Mouse (Mus musculus) neural tube, embryonic 11.5 days (tissue): ENCODE data around the gene Bend6. TPM values are rescaled to one million over a fixed set of nuclear protein-coding genes. Genes with fewer than 3 reads are reported as not detected.

Experiments
- ATAC-seq: fragments of 200-750 bp; cut with Nextera tagmentation; 2 replicates; pipeline ENCODE4 v1.8.0; 2017; ENCODE audit warnings: moderate number of reproducible peaks, mild to moderate bottlenecking, moderate TSS enrichment, moderate library complexity; ENCODE audit not compliant: insufficient read depth, low FRiP score, low TSS enrichment
- DNase-seq: peaks from one replicate; pipeline ENCODE4 v3.0.0-alpha.2; 2015; ENCODE audit warnings: low spot score
- H3K27ac ChIP-seq: fragments of 300-500 bp; sonication (generic); 2 replicates; pipeline ENCODE4 v1.5.1; 2014; ENCODE audit warnings: low read depth, mild to moderate bottlenecking, low read length
- H3K27me3 ChIP-seq: fragments of 300-500 bp; sonication (generic); 2 replicates; pipeline ENCODE4 v1.6.1; 2014; ENCODE audit warnings: mild to moderate bottlenecking, low read length, mixed read lengths; ENCODE audit not compliant: control insufficient read depth, insufficient read depth
- H3K36me3 ChIP-seq: fragments of 300-500 bp; sonication (generic); 2 replicates; pipeline ENCODE4 v1.6.1; 2014; ENCODE audit warnings: mild to moderate bottlenecking, low read length, moderate library complexity, mixed read lengths; ENCODE audit not compliant: control insufficient read depth, insufficient read depth
- H3K4me1 ChIP-seq: fragments of 300-500 bp; sonication (generic); 2 replicates; pipeline ENCODE4 v1.6.1; 2014; ENCODE audit warnings: low read length, mixed read lengths; ENCODE audit not compliant: control insufficient read depth, insufficient read depth
- H3K4me2 ChIP-seq: fragments of 300-500 bp; sonication (generic); 2 replicates; pipeline ENCODE4 v1.6.1; 2014; ENCODE audit warnings: low read depth, mild to moderate bottlenecking, moderate library complexity
- H3K4me3 ChIP-seq: fragments of 300-500 bp; sonication (generic); 2 replicates; pipeline ENCODE4 v1.5.1; 2014; ENCODE audit warnings: low read depth, low read length
- H3K9ac ChIP-seq: fragments of 300-500 bp; sonication (generic); 2 replicates; pipeline ENCODE4 v1.6.1; 2014; ENCODE audit warnings: mild to moderate bottlenecking, low read length
- H3K9me3 ChIP-seq: fragments of 300-500 bp; sonication (generic); 2 replicates; pipeline ENCODE4 v1.6.1; 2016; ENCODE audit warnings: low read length; ENCODE audit not compliant: control insufficient read depth
- WGBS: fragments of 180-500 bp; shearing (Covaris S2); extraction: QIAGEN DNeasy Blood & Tissue Kit; methylation state at CpG from one replicate; pipeline ENCODE4 v1.1.7; 2014; 5-methylcytosine and 5-hydroxymethylcytosine counted together
- polyA plus RNA-seq: library from polyadenylated mRNA; unstranded; fragments of >200 nt; fragmentation: Nextera tagmentation; extraction: Ambion mirVana; gene quantifications from 2 replicates; pipeline ENCODE4 v1.2.1, GENCODE M21; 2014

Gene Bend6
- polyA plus RNA-seq, 1 experiment from 2014 or later, result 2.1 TPM

- H3K4me1 ChIP-seq, result no peaks in the 10 kb centered on the region
- H3K27me3 ChIP-seq, result no peaks in the 10 kb centered on the region
- no peaks in the 10 kb centered on the region for H3K9me3 ChIP-seq
- no peak overlapping the region for H3K4me3 ChIP-seq
- no peak overlapping the region for H3K4me2 ChIP-seq
- DNase-seq (no peak), ATAC-seq (no peak)
- no peak overlapping the region for H3K9ac ChIP-seq
- WGBS, result 74% methylated on average over 7 of the region's 7 CpGs
- H3K36me3 ChIP-seq, result no peaks in the 10 kb centered on the region
- no peak overlapping the region for H3K27ac ChIP-seq
Observed at GRCm38 (mm10) chr1:33922975-33923374, 15.4 kb upstream of the Bend6 start.

GRCm38 (mm10) chr1:33916554-33916953, 8.9 kb upstream of the Bend6 start:
- 95% methylated on average over 5 of the region's 5 CpGs for WGBS
- no peak for ATAC-seq
- no peaks in the 10 kb centered on the region; the same call in 1 of the 2 replicates for H3K36me3 ChIP-seq

GRCm38 (mm10) chr1:33911589-33911988, 4.0 kb upstream of the Bend6 start:
- WGBS, result 86% methylated on average over 8 of the region's 8 CpGs

More at GRCm38 (mm10) chr1:33916554-33916953, 8.9 kb upstream of the Bend6 start:
- Histone ChIP-seq H3K9ac (no peak overlapping the region), H3K4me3 (no peak overlapping the region), H3K27ac (no peak overlapping the region), H3K9me3 (no peaks in the 10 kb centered on the region), H3K27me3 (no peaks in the 10 kb centered on the region), H3K4me1 (no peaks in the 10 kb centered on the region), H3K4me2 (no peak overlapping the region)
- DNase-seq, result no peak

DNA sequence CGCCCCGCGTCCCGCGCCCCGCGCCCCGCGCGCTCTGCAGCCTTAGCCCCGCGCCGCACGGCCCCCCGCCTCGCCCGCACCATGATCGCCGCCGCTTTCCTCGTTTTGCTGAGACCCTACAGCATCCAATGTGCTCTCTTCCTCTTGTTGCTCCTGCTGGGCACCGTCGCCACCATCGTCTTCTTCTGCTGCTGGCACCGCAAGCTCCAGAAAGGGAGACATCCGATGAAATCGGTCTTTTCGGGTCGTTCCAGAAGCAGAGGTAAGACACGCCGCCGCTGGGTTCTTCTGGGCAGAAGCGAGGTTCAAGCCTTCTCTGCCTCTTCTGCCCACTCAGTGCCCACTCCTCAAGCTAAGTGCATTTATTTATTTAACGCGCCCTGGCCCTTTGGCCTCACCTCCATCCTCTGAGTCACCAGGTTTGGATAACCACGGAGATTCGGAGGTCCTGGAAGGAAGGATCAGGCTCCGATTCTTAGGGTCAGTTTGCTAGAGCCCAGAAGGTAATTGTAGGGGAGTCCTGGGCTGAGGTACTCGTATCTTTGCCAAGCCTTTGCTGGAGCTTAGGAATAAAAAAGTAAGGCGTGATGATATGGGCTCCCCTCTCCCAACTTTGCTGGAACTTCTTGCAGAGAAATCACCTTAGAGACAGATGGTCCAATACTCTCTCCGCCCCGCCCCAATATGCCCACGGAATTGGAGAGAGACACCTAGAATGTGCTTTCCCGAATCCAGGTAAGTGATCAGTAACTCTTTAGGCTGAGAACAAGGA, 761 bp upstream of the Bend6 start, which contains the start of gene Dst:
Gene Dst (plus strand): TSS at position 35 of the 772 bp plus-strand sequence.
- DNase-seq (no peak), ATAC-seq (no peak; the same call in 1 of the 2 replicates)
- WGBS, result 4% methylated on average over 41 of the region's 44 CpGs
- H3K9me3 ChIP-seq, result no peaks in the 10 kb centered on the region
- no peaks in the 10 kb centered on the region for H3K36me3 ChIP-seq
- H3K4me1 ChIP-seq, result no peaks in the 10 kb centered on the region
- no peak within 1 kb of the TSS for H3K27ac ChIP-seq
- peaks cover 6% of the 10 kb centered on the region for H3K27me3 ChIP-seq
- peak within 1 kb of the TSS; percentile 63 for H3K4me3 ChIP-seq
- H3K9ac ChIP-seq, result peak within 1 kb of the TSS; percentile 71
- H3K4me2 ChIP-seq, result peak within 1 kb of the TSS; percentile 66

More at GRCm38 (mm10) chr1:33911589-33911988, 4.0 kb upstream of the Bend6 start:
- H3K36me3 ChIP-seq, result no peaks in the 10 kb centered on the region; the same call in 1 of the 2 replicates
- ATAC-seq, result no peak
- no peak overlapping the region for H3K9ac ChIP-seq
- no peak for DNase-seq
- no peaks in the 10 kb centered on the region; the same call in none of the 2 replicates for H3K27me3 ChIP-seq
- H3K27ac ChIP-seq, result no peak overlapping the region
- no peak overlapping the region for H3K4me2 ChIP-seq
- no peaks in the 10 kb centered on the region for H3K4me1 ChIP-seq
- H3K4me3 ChIP-seq, result no peak overlapping the region
- H3K9me3 ChIP-seq, result no peaks in the 10 kb centered on the region

DNA sequence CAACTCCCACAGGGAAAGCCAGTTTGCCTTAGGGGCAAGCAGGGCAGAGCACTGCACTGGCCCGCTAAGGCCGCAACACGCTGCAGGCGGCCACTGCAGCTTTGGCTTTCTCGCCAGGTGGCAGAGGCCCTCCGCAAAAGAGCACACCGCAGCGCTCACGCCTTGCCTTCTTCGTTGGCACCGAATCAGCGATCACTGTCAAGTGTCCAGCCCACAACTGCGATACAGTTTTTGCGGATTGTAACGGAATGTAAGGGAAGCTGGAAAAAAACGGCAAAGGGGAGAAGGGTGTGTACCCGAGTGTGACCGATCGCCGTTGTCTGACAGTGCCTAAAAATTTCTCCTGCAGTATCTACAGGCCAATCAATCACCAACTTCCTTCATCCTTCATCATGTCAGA, 689 bp downstream of the Bend6 start:
- H3K4me2 ChIP-seq, result peak overlapping the region; percentile 66
- peak; percentile 31 for ATAC-seq
- H3K27ac ChIP-seq, result no peak overlapping the region
- H3K9ac ChIP-seq, result peak overlapping the region; percentile 71
- WGBS, result under 1% methylated on average over 20 of the region's 20 CpGs
- peaks cover 6% of the 10 kb centered on the region for H3K27me3 ChIP-seq
- H3K9me3 ChIP-seq, result no peaks in the 10 kb centered on the region
- H3K4me1 ChIP-seq, result no peaks in the 10 kb centered on the region
- peak; percentile 45 for DNase-seq
- H3K36me3 ChIP-seq, result no peaks in the 10 kb centered on the region
- H3K4me3 ChIP-seq, result peak overlapping the region; percentile 63

GRCm38 (mm10) chr1:33906216-33906615, 1.4 kb downstream of the Bend6 start:
- Histone ChIP-seq H3K27ac (no peak overlapping the region), H3K4me2 (no peak overlapping the region), H3K9me3 (no peaks in the 10 kb centered on the region), H3K4me1 (no peaks in the 10 kb centered on the region), H3K4me3 (no peak overlapping the region), H3K36me3 (no peaks in the 10 kb centered on the region), H3K27me3 (peaks cover 6% of the 10 kb centered on the region), H3K9ac (no peak overlapping the region)
- WGBS, result 42% methylated on average over 10 of the region's 10 CpGs
- DNase-seq (no peak), ATAC-seq (no peak)

DNA sequence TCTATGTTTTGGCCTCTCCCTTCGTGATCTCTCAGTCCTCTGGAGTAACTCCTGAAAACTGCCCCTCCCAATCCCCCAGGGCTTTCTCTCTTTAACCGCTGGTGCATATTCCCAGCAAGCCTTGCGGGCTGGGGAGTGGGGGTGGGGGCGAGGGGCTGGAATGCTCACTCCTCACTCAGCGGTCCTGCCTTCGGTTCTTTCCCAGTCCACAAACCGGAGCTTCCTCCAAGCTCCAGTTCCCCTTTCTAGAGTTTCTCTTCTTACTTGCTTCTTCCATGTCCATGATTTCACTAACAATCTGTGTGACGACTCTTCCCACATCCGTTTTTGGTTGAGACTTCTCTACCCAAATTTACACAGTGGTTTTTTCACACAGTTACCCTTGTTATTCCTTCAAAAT, 4.0 kb downstream of the Bend6 start:
- WGBS, result 38% methylated on average over 9 of the region's 9 CpGs
- Histone ChIP-seq H3K4me1 (no peaks in the 10 kb centered on the region), H3K4me2 (no peak overlapping the region), H3K36me3 (no peaks in the 10 kb centered on the region), H3K9me3 (no peaks in the 10 kb centered on the region), H3K9ac (no peak overlapping the region), H3K27ac (no peak overlapping the region), H3K27me3 (peaks cover 6% of the 10 kb centered on the region; the same call in 1 of the 2 replicates), H3K4me3 (no peak overlapping the region)
- no peak for ATAC-seq
- no peak for DNase-seq

DNA sequence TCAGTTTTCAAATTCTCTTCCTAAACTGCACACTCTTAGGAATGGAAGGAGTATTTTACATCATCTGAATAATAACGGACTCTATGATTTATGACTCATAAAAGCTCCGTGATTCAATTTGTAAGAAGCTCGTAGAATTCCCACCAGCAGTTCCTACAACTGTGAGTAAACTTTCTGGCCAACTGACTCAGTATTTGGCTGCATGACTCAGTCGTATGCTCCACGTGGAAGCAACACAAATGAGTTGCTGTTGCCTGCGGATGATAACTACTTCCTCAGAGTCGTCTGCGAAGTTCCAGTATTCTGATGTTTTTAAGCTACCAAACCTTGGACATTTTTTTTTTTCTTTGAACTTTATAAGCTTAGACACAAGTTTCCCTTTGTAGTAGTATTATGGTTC, 7.4 kb downstream of the Bend6 start:
- ATAC-seq, result no peak

GRCm38 (mm10) chr1:33898373-33898772, 9.2 kb downstream of the Bend6 start:
- Histone ChIP-seq H3K9ac (no peak overlapping the region), H3K4me3 (no peak overlapping the region), H3K9me3 (no peaks in the 10 kb centered on the region), H3K36me3 (no peaks in the 10 kb centered on the region), H3K4me1 (no peaks in the 10 kb centered on the region), H3K27me3 (no peaks in the 10 kb centered on the region), H3K27ac (no peak overlapping the region), H3K4me2 (no peak overlapping the region)
- ATAC-seq, result no peak
- WGBS, result 91% methylated on average over 6 of the region's 6 CpGs
- no peak for DNase-seq

More for the DNA sequence above, 7.4 kb downstream of the Bend6 start:
- no peaks in the 10 kb centered on the region for H3K27me3 ChIP-seq
- H3K36me3 ChIP-seq, result no peaks in the 10 kb centered on the region
- H3K4me1 ChIP-seq, result no peaks in the 10 kb centered on the region
- H3K4me3 ChIP-seq, result no peak overlapping the region
- no peak for DNase-seq
- H3K9me3 ChIP-seq, result no peaks in the 10 kb centered on the region
- 85% methylated on average over 8 of the region's 8 CpGs for WGBS
- H3K4me2 ChIP-seq, result no peak overlapping the region
- no peak overlapping the region for H3K27ac ChIP-seq
- H3K9ac ChIP-seq, result no peak overlapping the region
